Mouse (Mus musculus): Measurements from ENCODE around the gene A730071L15Rik. TPM values are rescaled to one million over a fixed set of nuclear protein-coding genes. Genes with fewer than 3 reads are reported as not detected.

A730071L15Rik gene
- polyA plus RNA-seq, 1 experiment from 2014 or later, result not detected

- H3K9ac ChIP-seq, result no peak overlapping the region
- H3K4me2 ChIP-seq, result no peak overlapping the region
- H3K27me3 ChIP-seq (replicated peaks), result peaks cover 18% of the 10 kb centered on the region
- H3K27ac ChIP-seq (ENCODE audit: poor library complexity, severe bottlenecking), result no peak overlapping the region
- no peaks in the 10 kb centered on the region for H3K9me3 ChIP-seq (replicated peaks)
- H3K4me3 ChIP-seq, result no peak overlapping the region
- H3K36me3 ChIP-seq, result no peaks in the 10 kb centered on the region
- no peak for ATAC-seq (ENCODE audit: insufficient number of reproducible peaks, low FRiP score)
- peaks cover 7% of the 10 kb centered on the region; the same call in 1 of the 2 replicates for H3K4me1 ChIP-seq (replicated peaks)
- WGBS, result 83% methylated on average over 6 of the region's 6 CpGs
Measured at GRCm38 (mm10) chr11:6219967-6220366, 20.1 kb downstream of the A730071L15Rik start.

- Histone ChIP-seq H3K36me3 (no peaks in the 10 kb centered on the region), H3K27ac (ENCODE audit: poor library complexity, severe bottlenecking) (no peak overlapping the region), H3K9ac (no peak overlapping the region), H3K4me1 (replicated peaks) (peaks cover 3% of the 10 kb centered on the region; the same call in 1 of the 2 replicates), H3K27me3 (replicated peaks) (peaks cover 13% of the 10 kb centered on the region), H3K4me3 (no peak overlapping the region), H3K9me3 (replicated peaks) (no peaks in the 10 kb centered on the region), H3K4me2 (no peak overlapping the region)
- no peak for ATAC-seq (ENCODE audit: insufficient number of reproducible peaks, low FRiP score)
- 90% methylated on average over 10 of the region's 10 CpGs for WGBS
Measured at GRCm38 (mm10) chr11:6222187-6222586, 22.4 kb downstream of the A730071L15Rik start.

- 76% methylated on average over 14 of the region's 14 CpGs for WGBS
- no peak overlapping the region for H3K4me2 ChIP-seq
Measured at GRCm38 (mm10) chr11:6224541-6225229, 24.9 kb downstream of the A730071L15Rik start.

GRCm38 (mm10) chr11:6230012-6230411, 30.2 kb downstream of the A730071L15Rik start, which contains the start of gene Npc1l1:
TSS of gene Npc1l1 (minus strand) at chr11:6230143.
- 67% methylated on average over 7 of the region's 7 CpGs for WGBS
- ATAC-seq (ENCODE audit: insufficient number of reproducible peaks, low FRiP score), result no peak
- no peak within 1 kb of the TSS for H3K4me2 ChIP-seq
- no peak within 1 kb of the TSS for H3K4me3 ChIP-seq
- H3K9me3 ChIP-seq (replicated peaks), result peaks cover 14% of the 10 kb centered on the region
- H3K36me3 ChIP-seq, result no peaks in the 10 kb centered on the region
- peaks cover 6% of the 10 kb centered on the region; the same call in 1 of the 2 replicates for H3K27me3 ChIP-seq (replicated peaks)
- no peak within 1 kb of the TSS for H3K27ac ChIP-seq (ENCODE audit: poor library complexity, severe bottlenecking)
- H3K4me1 ChIP-seq (replicated peaks), result no peaks in the 10 kb centered on the region
- H3K9ac ChIP-seq, result no peak within 1 kb of the TSS

More at GRCm38 (mm10) chr11:6224541-6225229, 24.9 kb downstream of the A730071L15Rik start:
- Histone ChIP-seq H3K36me3 (no peaks in the 10 kb centered on the region), H3K27me3 (replicated peaks) (peaks cover 18% of the 10 kb centered on the region), H3K4me3 (no peak overlapping the region), H3K27ac (ENCODE audit: poor library complexity, severe bottlenecking) (no peak overlapping the region), H3K9me3 (replicated peaks) (no peaks in the 10 kb centered on the region), H3K4me1 (replicated peaks) (no peaks in the 10 kb centered on the region), H3K9ac (no peak overlapping the region)
- ATAC-seq (ENCODE audit: insufficient number of reproducible peaks, low FRiP score), result no peak

- Histone ChIP-seq H3K4me2 (no peak overlapping the region), H3K27me3 (replicated peaks) (0 out of 2 replicates have a peak, but pooled peaks cover 6% of the 10 kb centered on the region), H3K9me3 (replicated peaks) (peaks cover 29% of the 10 kb centered on the region), H3K9ac (no peak overlapping the region), H3K4me1 (replicated peaks) (no peaks in the 10 kb centered on the region), H3K27ac (ENCODE audit: poor library complexity, severe bottlenecking) (no peak overlapping the region), H3K4me3 (no peak overlapping the region), H3K36me3 (no peaks in the 10 kb centered on the region)
- 84% methylated on average over 4 of the region's 4 CpGs for WGBS
- ATAC-seq (ENCODE audit: insufficient number of reproducible peaks, low FRiP score), result no peak
Measured at GRCm38 (mm10) chr11:6233025-6233424, 33.2 kb downstream of the A730071L15Rik start.

GRCm38 (mm10) chr11:6244707-6245106, 44.9 kb downstream of the A730071L15Rik start:
- Histone ChIP-seq H3K4me1 (replicated peaks) (no peaks in the 10 kb centered on the region), H3K27me3 (replicated peaks) (no peaks in the 10 kb centered on the region), H3K4me2 (no peak overlapping the region), H3K36me3 (no peaks in the 10 kb centered on the region), H3K4me3 (no peak overlapping the region), H3K9me3 (replicated peaks) (no peaks in the 10 kb centered on the region), H3K9ac (no peak overlapping the region), H3K27ac (ENCODE audit: poor library complexity, severe bottlenecking) (no peak overlapping the region)
- WGBS, result 37% methylated on average over 19 of the region's 19 CpGs
- no peak for ATAC-seq (ENCODE audit: insufficient number of reproducible peaks, low FRiP score)

Other genes with a start within 250 kb of the A730071L15Rik start
- gene Gck, start 249.9 kb upstream of the A730071L15Rik start, polyA plus RNA-seq (2016; fragmentation: Nextera tagmentation; extraction: Ambion mirVana), result 2.2 and 2.8 TPM in 2 replicates
- 41.6 and 42.0 TPM in 2 replicates for gene Ykt6, start 244.3 kb upstream of the A730071L15Rik start, polyA plus RNA-seq (2016; fragmentation: Nextera tagmentation; extraction: Ambion mirVana)
- 2.2 and 2.5 TPM in 2 replicates for gene Camk2b, start 133.7 kb upstream of the A730071L15Rik start, polyA plus RNA-seq (2016; fragmentation: Nextera tagmentation; extraction: Ambion mirVana)
- 35.5 and 36.7 TPM in 2 replicates for gene Nudcd3, start 386 bp downstream of the A730071L15Rik start, polyA plus RNA-seq (2016; fragmentation: Nextera tagmentation; extraction: Ambion mirVana)
- gene Npc1l1, start 30.1 kb downstream of the A730071L15Rik start, polyA plus RNA-seq (2016; fragmentation: Nextera tagmentation; extraction: Ambion mirVana), result 0.05 TPM in 1 of 2 replicates, not detected in the other
- gene Ddx56, start 67.7 kb downstream of the A730071L15Rik start, polyA plus RNA-seq (2016; fragmentation: Nextera tagmentation; extraction: Ambion mirVana), result 64.2 and 67.1 TPM in 2 replicates
- 85.4 and 87.9 TPM in 2 replicates for gene Tmed4, start 74.8 kb downstream of the A730071L15Rik start, polyA plus RNA-seq (2016; fragmentation: Nextera tagmentation; extraction: Ambion mirVana)
- 284 and 289 TPM in 2 replicates for gene Ogdh, start 91.6 kb downstream of the A730071L15Rik start, polyA plus RNA-seq (2016; fragmentation: Nextera tagmentation; extraction: Ambion mirVana)
- gene Zmiz2, start 189.0 kb downstream of the A730071L15Rik start, polyA plus RNA-seq (2016; fragmentation: Nextera tagmentation; extraction: Ambion mirVana), result 7.0 and 7.5 TPM in 2 replicates
- 4,539 and 4,606 TPM in 2 replicates for gene Ppia, start 215.4 kb downstream of the A730071L15Rik start, polyA plus RNA-seq (2016; fragmentation: Nextera tagmentation; extraction: Ambion mirVana)
- gene H2afv, start 244.4 kb downstream of the A730071L15Rik start, polyA plus RNA-seq (2016; fragmentation: Nextera tagmentation; extraction: Ambion mirVana), result 306 TPM in 2 replicates

All from heart, embryonic 12.5 days (tissue).